Mouse (Mus musculus): ENCODE measurements around the gene Colec11. TPM values are rescaled to one million over a fixed set of nuclear protein-coding genes. Genes with fewer than 3 reads are reported as not detected.

Gene Colec11
- polyA plus RNA-seq, 1 experiment from 2014 or later: 0.67 TPM

DNA sequence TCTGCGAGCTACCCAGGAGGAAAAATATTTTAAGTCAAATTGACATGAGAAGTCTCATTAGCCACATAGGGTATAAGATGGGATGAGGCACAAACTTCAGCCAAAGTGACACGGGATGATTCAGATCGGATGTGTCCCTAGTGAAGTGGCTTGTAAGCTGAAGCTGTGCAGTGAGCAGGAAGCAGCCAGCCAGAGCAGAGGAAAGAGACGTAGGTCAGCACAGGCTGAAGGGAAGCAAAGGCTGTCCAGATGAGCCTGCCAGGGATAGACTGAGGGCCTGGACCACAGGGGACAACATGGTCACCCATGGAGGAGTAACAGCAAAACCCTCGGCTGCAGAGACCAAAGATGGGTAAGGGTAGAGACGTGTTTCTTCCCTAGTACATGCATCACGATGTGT, 8.8 kb downstream of the Colec11 start:
- Histone ChIP-seq H3K4me2 (ENCODE audit: low read length) (no peak overlapping the region), H3K27me3 (ENCODE audit: control insufficient read depth, insufficient read depth, low read depth, low read length) (no peaks in the 10 kb centered on the region), H3K36me3 (ENCODE audit: control insufficient read depth, insufficient read depth, low read length) (no peaks in the 10 kb centered on the region), H3K9ac (ENCODE audit: low read depth, low read length) (no peak overlapping the region), H3K4me1 (ENCODE audit: control insufficient read depth, insufficient read depth, low read length) (no peaks in the 10 kb centered on the region), H3K9me3 (replicated peaks; ENCODE audit: control insufficient read depth, low read length, poor library complexity, severe bottlenecking) (no peaks in the 10 kb centered on the region), H3K4me3 (ENCODE audit: low read depth, low read length) (no peak overlapping the region), H3K27ac (ENCODE audit: low read length) (no peak overlapping the region)
- ATAC-seq: no peak
- WGBS: 59% methylated on average over 7 of the region's 7 CpGs

DNA sequence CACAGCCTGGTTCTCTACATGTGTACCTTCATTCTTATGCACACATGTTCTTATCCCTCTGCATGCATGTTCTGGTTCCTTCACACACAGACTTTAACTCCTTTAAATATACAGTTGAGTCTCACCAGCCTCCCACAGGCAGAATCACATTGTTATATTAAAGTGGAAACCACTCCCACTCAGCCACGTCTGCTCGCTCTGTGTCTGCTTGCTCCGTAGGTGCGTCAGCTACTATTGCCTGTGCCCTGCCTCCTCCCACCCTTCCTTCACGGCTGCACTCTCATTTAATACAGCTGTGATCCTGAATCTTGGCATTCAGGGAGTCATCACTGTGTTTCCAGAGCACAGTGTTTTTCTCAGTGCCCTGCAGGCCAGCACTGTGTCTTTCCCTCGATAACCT, 10.8 kb downstream of the Colec11 start:
- Histone ChIP-seq H3K27ac (ENCODE audit: low read length) (no peak overlapping the region), H3K9ac (ENCODE audit: low read depth, low read length) (no peak overlapping the region), H3K4me1 (ENCODE audit: control insufficient read depth, insufficient read depth, low read length) (peaks cover 13% of the 10 kb centered on the region), H3K4me3 (ENCODE audit: low read depth, low read length) (no peak overlapping the region), H3K36me3 (ENCODE audit: control insufficient read depth, insufficient read depth, low read length) (no peaks in the 10 kb centered on the region), H3K4me2 (ENCODE audit: low read length) (no peak overlapping the region), H3K27me3 (ENCODE audit: control insufficient read depth, insufficient read depth, low read depth, low read length) (no peaks in the 10 kb centered on the region), H3K9me3 (replicated peaks; ENCODE audit: control insufficient read depth, low read length, poor library complexity, severe bottlenecking) (no peaks in the 10 kb centered on the region)
- 58% methylated on average over 6 of the region's 6 CpGs for WGBS
- ATAC-seq: no peak

DNA sequence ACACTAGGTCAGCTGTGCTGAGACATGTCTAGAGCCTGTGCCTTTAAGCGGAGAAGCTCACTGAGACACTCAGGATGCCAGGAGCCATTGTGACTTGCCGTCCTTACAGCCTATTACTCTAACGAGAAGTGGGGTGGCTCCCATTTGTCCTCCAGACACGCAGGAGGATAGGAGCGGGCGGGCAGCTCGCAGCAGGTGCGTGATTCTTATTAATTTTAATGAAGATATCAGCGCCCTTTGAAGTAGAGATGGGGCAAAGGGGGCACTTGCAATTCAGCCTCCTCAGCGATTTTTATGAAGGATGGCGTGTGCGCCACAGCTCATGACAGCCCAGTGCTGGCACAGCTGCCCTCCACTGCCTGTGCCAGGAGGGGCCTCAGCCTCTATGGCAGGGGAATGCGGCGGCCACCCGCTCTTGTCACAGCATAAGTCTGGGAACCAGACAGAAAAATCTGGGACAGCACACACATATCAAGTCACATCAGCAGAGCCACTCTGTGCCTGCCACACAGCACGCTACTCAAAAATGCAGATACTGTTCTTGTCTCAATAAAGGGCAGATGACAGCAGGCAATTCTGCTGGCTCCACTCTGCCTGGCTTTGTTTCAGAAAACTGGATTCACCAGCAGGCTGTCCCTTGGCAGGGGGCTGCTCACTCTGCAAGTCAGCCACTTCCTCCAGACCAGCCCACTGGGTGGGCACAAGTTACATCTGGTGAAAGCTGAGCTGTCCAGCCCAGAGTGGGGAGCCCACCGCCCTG, 15.5 kb downstream of the Colec11 start:
- ATAC-seq: peak; percentile 88
- H3K27me3 ChIP-seq (ENCODE audit: control insufficient read depth, insufficient read depth, low read depth, low read length): no peaks in the 10 kb centered on the region
- no peaks in the 10 kb centered on the region for H3K9me3 ChIP-seq (replicated peaks; ENCODE audit: control insufficient read depth, low read length, poor library complexity, severe bottlenecking)
- peak overlapping the region; percentile 35; the same call in 1 of the 2 replicates for H3K9ac ChIP-seq (ENCODE audit: low read depth, low read length)
- peak overlapping the region; percentile 48 for H3K4me2 ChIP-seq (ENCODE audit: low read length)
- peak overlapping the region; percentile 56 for H3K27ac ChIP-seq (ENCODE audit: low read length)
- H3K4me3 ChIP-seq (ENCODE audit: low read depth, low read length): peak overlapping the region; percentile 9; the same call in 1 of the 2 replicates
- H3K4me1 ChIP-seq (ENCODE audit: control insufficient read depth, insufficient read depth, low read length): peaks cover 19% of the 10 kb centered on the region
- no peaks in the 10 kb centered on the region for H3K36me3 ChIP-seq (ENCODE audit: control insufficient read depth, insufficient read depth, low read length)
- 16% methylated on average over 17 of the region's 17 CpGs for WGBS

DNA sequence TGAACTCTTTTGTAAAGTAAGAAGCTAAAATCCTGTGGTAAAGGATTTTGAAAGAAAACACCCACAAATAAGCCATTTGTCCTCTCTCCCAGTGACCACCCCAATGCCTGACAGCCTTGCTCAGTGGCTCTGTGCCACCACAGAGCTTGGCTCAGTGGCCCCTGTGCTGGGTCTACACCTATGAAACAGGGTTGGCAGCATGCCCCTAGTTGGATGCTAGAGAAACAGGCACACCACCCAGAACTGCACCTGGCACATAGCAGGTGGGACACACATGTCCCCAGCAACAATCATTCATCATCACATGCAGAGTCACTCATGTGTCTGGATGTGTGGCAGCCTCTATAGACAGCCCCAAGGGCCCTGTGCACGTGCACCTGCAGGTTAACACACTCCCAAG, 19.7 kb downstream of the Colec11 start:
- 79% methylated on average over 1 of the region's 1 CpGs for WGBS
- Histone ChIP-seq H3K9me3 (replicated peaks; ENCODE audit: control insufficient read depth, low read length, poor library complexity, severe bottlenecking) (no peaks in the 10 kb centered on the region), H3K4me3 (ENCODE audit: low read depth, low read length) (no peak overlapping the region), H3K27ac (ENCODE audit: low read length) (no peak overlapping the region), H3K4me2 (ENCODE audit: low read length) (no peak overlapping the region), H3K36me3 (ENCODE audit: control insufficient read depth, insufficient read depth, low read length) (no peaks in the 10 kb centered on the region), H3K9ac (ENCODE audit: low read depth, low read length) (no peak overlapping the region), H3K4me1 (ENCODE audit: control insufficient read depth, insufficient read depth, low read length) (peaks cover 19% of the 10 kb centered on the region), H3K27me3 (ENCODE audit: control insufficient read depth, insufficient read depth, low read depth, low read length) (no peaks in the 10 kb centered on the region)
- ATAC-seq: no peak

DNA sequence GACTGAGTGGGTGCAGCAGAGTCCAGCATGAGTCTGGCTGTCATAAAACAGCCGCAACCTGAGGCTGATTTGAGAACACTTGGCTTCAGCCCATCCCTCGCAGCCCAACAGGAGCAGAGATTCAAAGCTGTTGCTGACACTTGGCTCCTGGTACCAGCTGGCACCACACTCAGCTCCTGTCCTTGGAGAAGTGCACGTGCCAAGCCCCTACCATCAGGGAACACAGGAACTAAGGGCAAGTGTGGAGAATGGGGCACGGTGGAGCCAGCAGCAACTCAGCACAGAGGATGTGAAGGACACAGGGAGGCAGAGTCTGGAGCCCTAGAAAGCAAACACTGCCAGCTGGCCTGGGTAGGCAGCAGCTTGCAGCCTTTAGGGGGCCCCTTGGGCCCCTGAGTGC, 20.9 kb downstream of the Colec11 start:
- Histone ChIP-seq H3K9me3 (replicated peaks; ENCODE audit: control insufficient read depth, low read length, poor library complexity, severe bottlenecking) (no peaks in the 10 kb centered on the region), H3K27ac (ENCODE audit: low read length) (no peak overlapping the region)
- 18% methylated on average over 4 of the region's 4 CpGs for WGBS

DNA sequence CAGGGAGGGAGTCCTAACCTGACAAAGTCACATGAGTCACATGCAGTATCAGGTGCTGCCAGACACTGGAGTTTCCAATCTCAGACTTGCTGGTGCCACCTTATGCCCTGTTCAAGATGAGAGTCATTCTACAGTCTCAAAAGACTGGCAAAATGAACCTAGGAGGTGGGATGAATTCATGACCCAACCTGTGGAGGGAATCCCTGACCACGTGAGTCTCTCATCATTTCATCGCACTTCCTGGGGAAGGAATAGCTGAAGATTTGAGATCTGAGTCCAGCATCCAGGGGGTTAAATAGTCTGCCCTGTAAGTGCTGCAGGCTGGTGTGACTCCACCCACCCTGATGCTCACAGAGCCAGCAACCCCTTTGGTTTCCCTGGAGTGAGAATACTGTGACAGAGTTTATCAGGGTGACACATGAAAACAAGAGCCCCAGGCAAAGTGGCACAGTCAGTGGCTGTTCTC, 24.6 kb downstream of the Colec11 start:
- Histone ChIP-seq H3K4me2 (ENCODE audit: low read length) (no peak overlapping the region), H3K4me1 (ENCODE audit: control insufficient read depth, insufficient read depth, low read length) (peaks cover 2% of the 10 kb centered on the region; the same call in 1 of the 2 replicates), H3K9ac (ENCODE audit: low read depth, low read length) (no peak overlapping the region), H3K9me3 (replicated peaks; ENCODE audit: control insufficient read depth, low read length, poor library complexity, severe bottlenecking) (no peaks in the 10 kb centered on the region), H3K27me3 (ENCODE audit: control insufficient read depth, insufficient read depth, low read depth, low read length) (no peaks in the 10 kb centered on the region), H3K4me3 (ENCODE audit: low read depth, low read length) (no peak overlapping the region), H3K27ac (ENCODE audit: low read length) (no peak overlapping the region), H3K36me3 (ENCODE audit: control insufficient read depth, insufficient read depth, low read length) (no peaks in the 10 kb centered on the region)
- WGBS: 56% methylated on average over 2 of the region's 2 CpGs
- peak; percentile 59; the same call in 1 of the 2 replicates for ATAC-seq

More for the DNA sequence above, 20.9 kb downstream of the Colec11 start:
- ATAC-seq: peak; percentile 70
- Histone ChIP-seq H3K4me2 (ENCODE audit: low read length) (no peak overlapping the region), H3K27me3 (ENCODE audit: control insufficient read depth, insufficient read depth, low read depth, low read length) (no peaks in the 10 kb centered on the region), H3K9ac (ENCODE audit: low read depth, low read length) (no peak overlapping the region), H3K4me3 (ENCODE audit: low read depth, low read length) (no peak overlapping the region), H3K36me3 (ENCODE audit: control insufficient read depth, insufficient read depth, low read length) (no peaks in the 10 kb centered on the region), H3K4me1 (ENCODE audit: control insufficient read depth, insufficient read depth, low read length) (peaks cover 6% of the 10 kb centered on the region)

DNA sequence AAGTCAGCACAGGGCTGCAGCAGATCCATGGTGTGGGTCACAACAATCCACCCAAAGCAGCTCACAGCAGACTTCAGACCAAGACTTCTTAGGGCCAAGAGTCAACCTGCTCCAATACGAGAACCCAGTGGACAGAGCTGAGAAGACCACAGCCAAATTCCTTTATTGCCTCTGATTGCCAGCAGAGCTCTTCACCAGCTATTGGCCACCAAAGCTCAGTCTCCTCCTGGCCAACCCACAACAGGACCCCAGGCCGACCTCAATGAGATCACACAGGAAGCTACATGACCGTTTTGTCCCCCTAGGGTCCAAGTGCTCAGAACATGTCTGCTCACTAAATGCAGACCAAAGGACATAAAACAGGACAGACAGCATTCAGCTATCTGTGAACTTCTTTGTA, 25.1 kb downstream of the Colec11 start:
- Histone ChIP-seq H3K9me3 (replicated peaks; ENCODE audit: control insufficient read depth, low read length, poor library complexity, severe bottlenecking) (no peaks in the 10 kb centered on the region), H3K36me3 (ENCODE audit: control insufficient read depth, insufficient read depth, low read length) (no peaks in the 10 kb centered on the region), H3K4me1 (ENCODE audit: control insufficient read depth, insufficient read depth, low read length) (peaks cover 2% of the 10 kb centered on the region; the same call in 1 of the 2 replicates), H3K9ac (ENCODE audit: low read depth, low read length) (no peak overlapping the region), H3K4me2 (ENCODE audit: low read length) (no peak overlapping the region), H3K27me3 (ENCODE audit: control insufficient read depth, insufficient read depth, low read depth, low read length) (no peaks in the 10 kb centered on the region), H3K4me3 (ENCODE audit: low read depth, low read length) (no peak overlapping the region), H3K27ac (ENCODE audit: low read length) (no peak overlapping the region)
- 77% methylated on average over 3 of the region's 3 CpGs for WGBS
- ATAC-seq: no peak

DNA sequence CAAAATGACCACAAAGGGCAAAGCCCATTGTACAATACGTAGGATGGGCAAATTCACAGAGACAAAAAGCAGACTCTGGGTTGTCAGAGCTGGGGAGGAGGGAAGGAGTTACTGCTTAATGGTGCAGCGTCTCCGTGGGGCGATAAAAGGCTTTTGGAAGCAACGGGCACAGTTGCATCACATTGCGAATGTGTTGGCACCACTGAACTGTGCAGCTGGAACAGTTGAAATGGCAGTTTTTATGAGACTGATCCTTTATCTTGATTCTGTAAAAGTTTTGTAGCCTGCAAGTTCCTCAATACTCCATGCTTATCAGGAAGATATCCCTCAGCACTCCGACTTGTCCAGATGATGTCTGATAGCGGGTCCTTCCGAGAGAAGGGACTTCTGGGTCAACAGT, 25.5 kb downstream of the Colec11 start:
- H3K4me2 ChIP-seq (ENCODE audit: low read length): no peak overlapping the region
- H3K4me1 ChIP-seq (ENCODE audit: control insufficient read depth, insufficient read depth, low read length): peaks cover 2% of the 10 kb centered on the region; the same call in 1 of the 2 replicates
- 94% methylated on average over 9 of the region's 9 CpGs for WGBS
- H3K27ac ChIP-seq (ENCODE audit: low read length): no peak overlapping the region
- no peaks in the 10 kb centered on the region for H3K36me3 ChIP-seq (ENCODE audit: control insufficient read depth, insufficient read depth, low read length)
- no peak for ATAC-seq
- H3K27me3 ChIP-seq (ENCODE audit: control insufficient read depth, insufficient read depth, low read depth, low read length): no peaks in the 10 kb centered on the region
- H3K9me3 ChIP-seq (replicated peaks; ENCODE audit: control insufficient read depth, low read length, poor library complexity, severe bottlenecking): no peaks in the 10 kb centered on the region
- no peak overlapping the region for H3K4me3 ChIP-seq (ENCODE audit: low read depth, low read length)
- no peak overlapping the region for H3K9ac ChIP-seq (ENCODE audit: low read depth, low read length)

DNA sequence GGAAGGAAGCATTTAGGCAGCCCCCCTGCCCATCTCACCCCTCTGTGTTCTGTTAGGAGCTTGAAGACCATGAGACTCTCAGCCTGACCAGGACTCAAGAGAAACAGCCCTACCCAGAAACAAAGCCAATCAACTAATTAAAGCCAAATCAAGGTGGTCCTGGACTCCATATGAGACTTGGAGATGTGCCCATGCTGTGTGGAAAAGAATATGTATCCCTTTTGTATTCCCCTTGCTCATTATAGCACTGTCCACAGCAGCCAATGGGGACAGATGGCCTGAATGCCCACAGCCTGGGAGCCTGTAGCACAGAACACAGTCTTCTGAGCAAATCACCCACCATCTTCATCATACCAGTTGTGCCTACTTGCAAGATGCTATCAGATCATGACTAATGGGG, 26.3 kb downstream of the Colec11 start:
- H3K4me3 ChIP-seq (ENCODE audit: low read depth, low read length): no peak overlapping the region
- H3K27me3 ChIP-seq (ENCODE audit: control insufficient read depth, insufficient read depth, low read depth, low read length): no peaks in the 10 kb centered on the region
- no peak overlapping the region for H3K27ac ChIP-seq (ENCODE audit: low read length)
- no peak overlapping the region for H3K9ac ChIP-seq (ENCODE audit: low read depth, low read length)
- ATAC-seq: no peak
- no peak overlapping the region for H3K4me2 ChIP-seq (ENCODE audit: low read length)
- no peaks in the 10 kb centered on the region for H3K36me3 ChIP-seq (ENCODE audit: control insufficient read depth, insufficient read depth, low read length)
- H3K4me1 ChIP-seq (ENCODE audit: control insufficient read depth, insufficient read depth, low read length): no peaks in the 10 kb centered on the region
- no peaks in the 10 kb centered on the region for H3K9me3 ChIP-seq (replicated peaks; ENCODE audit: control insufficient read depth, low read length, poor library complexity, severe bottlenecking)
